Mouse (Mus musculus) E14TG2a.4 (cell line): ENCODE results near the gene Pyy.

Source experiments
- CTCF ChIP-seq: conservative IDR thresholded peaks from 2 replicates; pipeline ENCODE4 v1.5.1; 2014; ENCODE audit warnings: low read length
- POU5F1 ChIP-seq: IDR thresholded peaks from 2 replicates; pipeline ENCODE4 v1.6.1; 2014; ENCODE audit warnings: low read length, borderline replicate concordance

DNA sequence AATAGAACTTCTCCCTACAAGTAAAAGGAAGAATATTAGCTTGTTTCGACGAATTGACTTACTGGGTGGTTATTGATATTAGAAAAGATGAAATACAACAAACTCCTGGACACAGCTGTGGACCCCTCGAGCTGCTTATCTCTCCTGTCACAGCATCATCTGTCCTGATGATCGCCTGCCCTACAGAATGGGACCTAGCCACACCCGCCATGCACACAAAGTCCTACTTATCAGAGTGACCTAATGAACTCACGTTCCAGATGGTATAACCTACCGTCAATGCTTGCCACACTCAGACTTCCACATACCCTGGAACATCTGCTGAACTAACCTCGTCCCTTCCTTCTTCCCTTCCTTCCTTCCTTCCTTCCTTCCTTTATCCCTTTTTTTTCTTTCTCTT is 8.6 kb upstream of the Pyy start:
- TF ChIP-seq CTCF (no peak), POU5F1 (no peak)
